ENCODE assay signal across 8 mouse cellular contexts in the genomic region with DNA sequence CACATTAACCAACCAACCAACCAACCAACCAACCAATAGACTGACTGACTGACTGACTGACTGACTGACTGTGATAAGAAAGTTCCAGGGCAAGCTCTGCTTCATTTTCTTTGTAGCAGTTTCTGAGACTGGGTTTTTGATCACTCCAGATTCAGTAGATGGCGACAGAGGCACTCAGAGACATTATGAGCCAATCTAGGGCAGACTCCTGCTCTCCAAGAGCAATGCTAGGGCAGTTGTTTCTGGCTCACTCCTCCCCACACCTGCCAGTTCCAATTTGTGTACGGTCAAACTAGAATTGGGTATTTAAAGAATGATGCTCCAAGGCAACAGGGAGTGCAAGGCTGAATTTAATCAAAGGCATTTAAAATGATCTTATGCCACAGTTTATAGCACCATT. TPM values are rescaled to one million over a fixed set of nuclear protein-coding genes. Genes with fewer than 3 reads are reported as not detected.
DNase-seq lines count a peak whose midpoint lies in the region; ATAC-seq lines count a peak whose summit lies in the region.
"Had no signal": no experiment of that assay in that cellular context is flagged by ENCODE, and none has a peak within 500 bp of the region (broad histone marks: within the 10 kb centered on the region; RNA-seq: fewer than 3 reads in every experiment).

No protein-coding gene starts in this region.

- no peaks in the 10 kb centered on the region for H3K9me3 ChIP-seq in kidney, embryonic 16.5 days (ENCODE audit: low read length)

- ATAC-seq in kidney, embryonic 16.5 days (ENCODE audit: low FRiP score, low TSS enrichment), result no peak
- ATAC-seq in CD4-positive, CD25-positive, alpha-beta regulatory T cell, adult 4 months, result peak; percentile 86
- ATAC-seq in monocyte, adult 5-6 weeks (replicated peaks; ENCODE audit: insufficient number of reproducible peaks, low FRiP score, low TSS enrichment, poor library complexity, severe bottlenecking), result no peak

- peak; percentile 49 for DNase-seq in kidney, adult 11 months
- peak; percentile 59 for DNase-seq in T-cell, adult 2 months (ENCODE audit: low spot score)
- peak; percentile 49 for DNase-seq in heart, postnatal 4 days
- DNase-seq in lung, postnatal 14 days, result peak; percentile 49

- H3K4me3 ChIP-seq in kidney, embryonic 16.5 days (ENCODE audit: low read length), result no peak overlapping the region

- no peak overlapping the region for H3K27ac ChIP-seq in kidney, embryonic 16.5 days (ENCODE audit: low read length)

- no peaks in the 10 kb centered on the region for H3K4me1 ChIP-seq in kidney, embryonic 16.5 days (ENCODE audit: insufficient read depth, low read length)

- no peaks in the 10 kb centered on the region for H3K27me3 ChIP-seq in kidney, embryonic 16.5 days (ENCODE audit: insufficient read depth, low read length)

- no peaks in the 10 kb centered on the region for H3K36me3 ChIP-seq in kidney, embryonic 16.5 days (ENCODE audit: insufficient read depth, low read length)

- H3K9ac ChIP-seq in kidney, embryonic 16.5 days (replicated peaks; ENCODE audit: low read length), result no peak overlapping the region

- H3K4me2 ChIP-seq in kidney, embryonic 16.5 days (replicated peaks; ENCODE audit: low read depth, low read length), result no peak overlapping the region

- 14% methylated on average over 2 of the region's 2 CpGs for WGBS in kidney, embryonic 16.5 days

RNA-seq across cellular contexts. Expression of a gene that starts 5.1 kb away (rescaled TPM):
- polyA plus RNA-seq in kidney, embryonic 16.5 days (2015; fragmentation: Nextera tagmentation; extraction: Ambion mirVana), result 0.21 TPM in 1 of 2 replicates, not detected in the other
- polyA plus RNA-seq in CD4-positive, CD25-positive, alpha-beta regulatory T cell, adult 4 months (2017; shearing (Covaris generic)), result not detected
- 1 to 10 TPM; 4.9 to 6.2 TPM for total RNA-seq in heart, postnatal 4 days (2021)
- not detected in 3 replicates for total RNA-seq in monocyte, adult 5-6 weeks (2017)
- total RNA-seq: left cerebral cortex, postnatal 36 days had no signal

RNA-seq across cellular contexts. Expression of a gene that starts 23.9 kb away (rescaled TPM):
- 117 and 120 TPM in 2 replicates for polyA plus RNA-seq in kidney, embryonic 16.5 days (2015; fragmentation: Nextera tagmentation; extraction: Ambion mirVana)
- 10 to 100 TPM; 38.4 to 51.1 TPM for polyA plus RNA-seq in CD4-positive, CD25-positive, alpha-beta regulatory T cell, adult 4 months (2017; shearing (Covaris generic))
- 10 to 100 TPM; 34.9 to 37.4 TPM for total RNA-seq in heart, postnatal 4 days (2021)
- total RNA-seq in monocyte, adult 5-6 weeks (2017), result 6.0 to 13.5 TPM (median 12.6 TPM) in 3 replicates

RNA-seq across cellular contexts. Expression of a gene that starts 44.2 kb away (rescaled TPM):
- 235 and 238 TPM in 2 replicates for polyA plus RNA-seq in kidney, embryonic 16.5 days (2015; fragmentation: Nextera tagmentation; extraction: Ambion mirVana)
- 100 to 1,000 TPM; 558 to 662 TPM for polyA plus RNA-seq in CD4-positive, CD25-positive, alpha-beta regulatory T cell, adult 4 months (2017; shearing (Covaris generic))
- 100 to 1,000 TPM; 206 to 231 TPM for total RNA-seq in heart, postnatal 4 days (2021)
- total RNA-seq in monocyte, adult 5-6 weeks (2017), result 1,626 to 2,036 TPM (median 1,817 TPM) in 3 replicates
